Mouse (Mus musculus) cerebral cortex, adult 2 months (tissue): ENCODE results near the gene Ddi2.

ENCODE experiments used
- WGBS: fragments of 180-500 bp; shearing (Covaris S2); methylation state at CpG from one replicate; pipeline ENCODE4 v1.1.7; 2018; 5-methylcytosine and 5-hydroxymethylcytosine counted together

Gene Ddi2

GRCm38 (mm10) chr4:141742381-141742780 lies 19.2 kb upstream of the Ddi2 start:
- WGBS, result 97% methylated on average over 4 of the region's 4 CpGs

GRCm38 (mm10) chr4:141741856-141742255 lies 18.6 kb upstream of the Ddi2 start:
- 52% methylated on average over 9 of the region's 9 CpGs for WGBS

- WGBS, result 74% methylated on average over 8 of the region's 8 CpGs
These were observed 14.8 kb upstream of the Ddi2 start for GRCm38 (mm10) chr4:141738015-141738414.

GRCm38 (mm10) chr4:141736856-141737255 lies 13.6 kb upstream of the Ddi2 start:
- 75% methylated on average over 4 of the region's 4 CpGs for WGBS

- WGBS, result 22% methylated on average over 9 of the region's 9 CpGs
These were observed 12.0 kb upstream of the Ddi2 start for GRCm38 (mm10) chr4:141735206-141735560.

- WGBS, result 6% methylated on average over 24 of the region's 24 CpGs
These were observed 11.4 kb upstream of the Ddi2 start for GRCm38 (mm10) chr4:141734446-141735205.

GRCm38 (mm10) chr4:141731766-141732165 lies 8.5 kb upstream of the Ddi2 start:
- WGBS, result 84% methylated on average over 5 of the region's 5 CpGs

- WGBS, result 61% methylated on average over 13 of the region's 13 CpGs
These were observed 7.2 kb upstream of the Ddi2 start for GRCm38 (mm10) chr4:141730401-141730800.

GRCm38 (mm10) chr4:141729266-141729665 lies 6.0 kb upstream of the Ddi2 start:
- 75% methylated on average over 3 of the region's 3 CpGs for WGBS

- 72% methylated on average over 3 of the region's 3 CpGs for WGBS
These were observed 2.5 kb upstream of the Ddi2 start for GRCm38 (mm10) chr4:141725738-141726137.

- WGBS, result 87% methylated on average over 5 of the region's 5 CpGs
These were observed 2.1 kb upstream of the Ddi2 start for GRCm38 (mm10) chr4:141725277-141725676.

GRCm38 (mm10) chr4:141724594-141724993 lies 1.4 kb upstream of the Ddi2 start:
- 64% methylated on average over 11 of the region's 11 CpGs for WGBS

GRCm38 (mm10) chr4:141723673-141724068 lies 452 bp upstream of the Ddi2 start:
- WGBS, result 2% methylated on average over 13 of the region's 13 CpGs

GRCm38 (mm10) chr4:141721961-141722360 lies 1.3 kb downstream of the Ddi2 start:
- WGBS, result 31% methylated on average over 6 of the region's 6 CpGs

- WGBS, result 38% methylated on average over 6 of the region's 6 CpGs
These were observed 2.3 kb downstream of the Ddi2 start for GRCm38 (mm10) chr4:141720761-141721523.

GRCm38 (mm10) chr4:141719304-141719703 lies 3.9 kb downstream of the Ddi2 start:
- WGBS, result 89% methylated on average over 1 of the region's 1 CpGs

- 68% methylated on average over 4 of the region's 4 CpGs for WGBS
These were observed 5.6 kb downstream of the Ddi2 start for GRCm38 (mm10) chr4:141717633-141718032.

GRCm38 (mm10) chr4:141715027-141715426 lies 8.2 kb downstream of the Ddi2 start:
- 45% methylated on average over 2 of the region's 2 CpGs for WGBS

GRCm38 (mm10) chr4:141713598-141714142 lies 9.5 kb downstream of the Ddi2 start:
- WGBS, result 87% methylated on average over 5 of the region's 5 CpGs

- 77% methylated on average over 1 of the region's 1 CpGs for WGBS
These were observed 12.0 kb downstream of the Ddi2 start for GRCm38 (mm10) chr4:141711250-141711649.

- WGBS, result 77% methylated on average over 2 of the region's 2 CpGs
These were observed 14.2 kb downstream of the Ddi2 start for GRCm38 (mm10) chr4:141708971-141709370.

- 87% methylated on average over 7 of the region's 7 CpGs for WGBS
These were observed 15.2 kb downstream of the Ddi2 start for GRCm38 (mm10) chr4:141708005-141708404.

- 44% methylated on average over 4 of the region's 4 CpGs for WGBS
These were observed 17.9 kb downstream of the Ddi2 start for GRCm38 (mm10) chr4:141705331-141705730.
